Mouse (Mus musculus) C2C12 (cell line): ENCODE measurements around the gene Pigh. TPM values are rescaled to one million over a fixed set of nuclear protein-coding genes. Genes with fewer than 3 reads are reported as not detected.

Experiments
- H3K27me3 ChIP-seq: one replicate; pipeline ENCODE4 v1.6.1; 2011; ENCODE audit not compliant: control insufficient read depth, insufficient read depth, insufficient read length
- H3K36me3 ChIP-seq: one replicate; pipeline ENCODE4 v1.6.1; 2011; ENCODE audit not compliant: control insufficient read depth, insufficient read depth
- H3K4me3 ChIP-seq: one replicate; pipeline ENCODE4 v1.5.1; 2011; ENCODE audit warnings: mild to moderate bottlenecking, control low read depth; ENCODE audit not compliant: poor library complexity, insufficient read depth, severe bottlenecking
- H3K79me2 ChIP-seq: one replicate; pipeline ENCODE4 v1.6.1; 2011; ENCODE audit not compliant: control insufficient read depth, insufficient read depth
- H3K79me3 ChIP-seq: one replicate; pipeline ENCODE4 v1.6.1; 2011; ENCODE audit warnings: low read depth, control low read depth
- H3ac ChIP-seq: one replicate; pipeline ENCODE3; 2011; ENCODE audit warnings: low read depth; ENCODE audit not compliant: control insufficient read depth, insufficient read length
- CEBPB ChIP-seq: IDR thresholded peaks from one replicate; pipeline ENCODE4 v1.6.1; 2011; ENCODE audit warnings: low read depth, mild to moderate bottlenecking, control low read depth, moderate library complexity
- CTCF ChIP-seq: IDR thresholded peaks from one replicate; pipeline ENCODE4 v1.5.1; 2011; ENCODE audit not compliant: control insufficient read depth, insufficient read depth, insufficient read length
- FOSL1 ChIP-seq: IDR thresholded peaks from one replicate; pipeline ENCODE4 v1.8.0; 2011; ENCODE audit warnings: mild to moderate bottlenecking, low read length; ENCODE audit not compliant: poor library complexity, insufficient read depth, severe bottlenecking
- MAX ChIP-seq: IDR thresholded peaks from one replicate; pipeline ENCODE4 v1.6.1; 2011; ENCODE audit warnings: mild to moderate bottlenecking, control low read depth
- MYOD1 ChIP-seq: IDR thresholded peaks from one replicate; pipeline ENCODE4 v1.6.1; 2011; ENCODE audit warnings: low read depth; ENCODE audit not compliant: control insufficient read depth, insufficient read length
- MYOG ChIP-seq: IDR thresholded peaks from one replicate; pipeline ENCODE4 v1.6.1; 2011; ENCODE audit not compliant: control insufficient read depth, insufficient read length; ENCODE audit errors: extremely low read depth
- USF1 ChIP-seq: IDR thresholded peaks from one replicate; pipeline ENCODE4 v1.6.1; 2011; ENCODE audit warnings: low read depth, mild to moderate bottlenecking, control low read depth, moderate library complexity
- polyA plus RNA-seq: library from polyadenylated mRNA; unstranded; fragments of >200 nt; fragmentation: generic; extraction: Trizol; gene quantifications from one replicate; pipeline ENCODE4 v1.2.1, GENCODE M21; 2012; ENCODE audit warnings: missing spikeins

Gene Pigh
- polyA plus RNA-seq, 1 experiment, result 2.7 TPM

GRCm38 (mm10) chr12:79069916-79070315, 19.5 kb downstream of the Pigh start:
- TF ChIP-seq FOSL1 (no peak), CEBPB (no peak), USF1 (no peak), CTCF (no peak), MYOG (no peak), MYOD1 (no peak), MAX (no peak)
- Histone ChIP-seq H3ac (no peak overlapping the region), H3K4me3 (no peak overlapping the region), H3K79me3 (no peaks in the 10 kb centered on the region), H3K79me2 (no peaks in the 10 kb centered on the region), H3K27me3 (no peaks in the 10 kb centered on the region), H3K36me3 (peaks cover 5% of the 10 kb centered on the region)

- Histone ChIP-seq H3K79me2 (no peaks in the 10 kb centered on the region), H3K27me3 (no peaks in the 10 kb centered on the region), H3ac (no peak overlapping the region), H3K79me3 (no peaks in the 10 kb centered on the region), H3K4me3 (no peak overlapping the region), H3K36me3 (peaks cover 5% of the 10 kb centered on the region)
- TF ChIP-seq USF1 (no peak), CTCF (no peak), CEBPB (no peak), MAX (no peak), FOSL1 (no peak), MYOD1 (no peak)
Observed at GRCm38 (mm10) chr12:79069187-79069608, 20.3 kb downstream of the Pigh start.

GRCm38 (mm10) chr12:79068306-79068705, 21.1 kb downstream of the Pigh start:
- H3K79me3 ChIP-seq, result no peaks in the 10 kb centered on the region
- H3K36me3 ChIP-seq, result peaks cover 5% of the 10 kb centered on the region
- TF ChIP-seq USF1 (no peak), MYOD1 (no peak), CEBPB (no peak), CTCF (no peak), FOSL1 (no peak), MYOG (no peak)

GRCm38 (mm10) chr12:79067526-79067925, 21.9 kb downstream of the Pigh start:
- Histone ChIP-seq H3K79me3 (no peaks in the 10 kb centered on the region), H3ac (no peak overlapping the region), H3K27me3 (no peaks in the 10 kb centered on the region), H3K36me3 (no peaks in the 10 kb centered on the region), H3K79me2 (no peaks in the 10 kb centered on the region), H3K4me3 (no peak overlapping the region)
- no peak for TF ChIP-seq MAX
- TF ChIP-seq MYOD1, result no peak
- TF ChIP-seq FOSL1, result no peak
- TF ChIP-seq MYOG, result no peak
- no peak for TF ChIP-seq USF1

More at GRCm38 (mm10) chr12:79068306-79068705, 21.1 kb downstream of the Pigh start:
- Histone ChIP-seq H3ac (no peak overlapping the region), H3K4me3 (no peak overlapping the region), H3K79me2 (no peaks in the 10 kb centered on the region), H3K27me3 (no peaks in the 10 kb centered on the region)

GRCm38 (mm10) chr12:79066431-79066830, 23.0 kb downstream of the Pigh start:
- no peak for TF ChIP-seq MYOD1
- TF ChIP-seq MAX, result no peak
- TF ChIP-seq FOSL1, result no peak
- no peak for TF ChIP-seq USF1
- TF ChIP-seq CEBPB, result no peak
- TF ChIP-seq MYOG, result no peak
- no peak for TF ChIP-seq CTCF
- Histone ChIP-seq H3ac (no peak overlapping the region), H3K36me3 (no peaks in the 10 kb centered on the region), H3K4me3 (no peak overlapping the region), H3K79me3 (no peaks in the 10 kb centered on the region), H3K27me3 (no peaks in the 10 kb centered on the region), H3K79me2 (no peaks in the 10 kb centered on the region)

- H3ac ChIP-seq, result no peak overlapping the region
- no peaks in the 10 kb centered on the region for H3K79me3 ChIP-seq
- H3K36me3 ChIP-seq, result no peaks in the 10 kb centered on the region
- H3K79me2 ChIP-seq, result no peaks in the 10 kb centered on the region
- TF ChIP-seq USF1 (no peak), MAX (no peak), MYOD1 (no peak), CEBPB (no peak), CTCF (no peak), FOSL1 (no peak), MYOG (no peak)
- H3K27me3 ChIP-seq, result no peaks in the 10 kb centered on the region
- no peak overlapping the region for H3K4me3 ChIP-seq
Observed at GRCm38 (mm10) chr12:79064451-79064850, 25.0 kb downstream of the Pigh start.
